Mouse (Mus musculus) lung, postnatal 0 days (tissue): ENCODE measurements around the gene Mief2. TPM values are rescaled to one million over a fixed set of nuclear protein-coding genes. Genes with fewer than 3 reads are reported as not detected.

Source experiments
- ATAC-seq: fragments of 200-750 bp; cut with Nextera tagmentation; 2 replicates; pipeline ENCODE4 v1.8.0; 2017; ENCODE audit warnings: moderate library complexity
- DNase-seq: peaks from one replicate; pipeline ENCODE4 v3.0.0-alpha.2; 2016; ENCODE audit warnings: low spot score
- H3K27ac ChIP-seq: fragments of 300-500 bp; sonication (generic); 2 replicates; pipeline ENCODE4 v1.5.1; 2014; ENCODE audit warnings: antibody characterized with exemption, mild to moderate bottlenecking, low read length, mixed read lengths
- H3K27me3 ChIP-seq: fragments of 300-500 bp; sonication (generic); replicated peaks from 2 replicates; pipeline ENCODE4 v1.6.1; 2014; ENCODE audit warnings: low read length, mixed read lengths; ENCODE audit not compliant: insufficient read depth
- H3K36me3 ChIP-seq: fragments of 300-500 bp; sonication (generic); 2 replicates; pipeline ENCODE4 v1.6.1; 2014; ENCODE audit warnings: low read length, mixed read lengths; ENCODE audit not compliant: insufficient read depth
- H3K4me1 ChIP-seq: fragments of 300-500 bp; sonication (generic); 2 replicates; pipeline ENCODE4 v1.6.1; 2014; ENCODE audit warnings: antibody characterized with exemption, low read depth, low read length, mixed read lengths; ENCODE audit not compliant: insufficient read depth
- H3K4me2 ChIP-seq: fragments of 300-500 bp; sonication (generic); replicated peaks from 2 replicates; pipeline ENCODE4 v1.6.1; 2014; ENCODE audit warnings: low read depth, mild to moderate bottlenecking, low read length, moderate library complexity, mixed read lengths
- H3K4me3 ChIP-seq: fragments of 300-500 bp; sonication (generic); 2 replicates; pipeline ENCODE4 v1.5.1; 2014; ENCODE audit warnings: low read depth, low read length
- H3K9ac ChIP-seq: fragments of 300-500 bp; sonication (generic); replicated peaks from 2 replicates; pipeline ENCODE4 v1.6.1; 2014; ENCODE audit warnings: low read depth, mild to moderate bottlenecking
- H3K9me3 ChIP-seq: fragments of 300-500 bp; sonication (generic); 2 replicates; pipeline ENCODE4 v1.6.1; 2016; ENCODE audit warnings: low read length, mixed read lengths
- CTCF ChIP-seq: IDR thresholded peaks from 2 replicates; pipeline ENCODE4 v1.5.1; 2016; ENCODE audit warnings: antibody characterized with exemption, mild to moderate bottlenecking
- EP300 ChIP-seq: IDR thresholded peaks from 2 replicates; pipeline ENCODE4 v1.6.1; 2016; ENCODE audit warnings: antibody characterized with exemption, mild to moderate bottlenecking, control low read depth
- WGBS: fragments of 180-500 bp; shearing (Covaris S2); extraction: QIAGEN DNeasy Blood & Tissue Kit; methylation state at CpG from one replicate; pipeline ENCODE4 v1.1.7; 2014; 5-methylcytosine and 5-hydroxymethylcytosine counted together
- microRNA-seq: library from miRNA; unstranded; fragments of <30 nt; microRNA quantifications from one replicate; pipeline ENCODE4, GENCODE M21; 2016
- polyA plus RNA-seq: library from polyadenylated mRNA; unstranded; fragments of >200 nt; fragmentation: Nextera tagmentation; extraction: Ambion mirVana; gene quantifications from 2 replicates; pipeline ENCODE4 v1.2.1, GENCODE M21; 2015

Mief2 gene
- polyA plus RNA-seq, 1 experiment from 2014 or later = 15.2 TPM

DNA sequence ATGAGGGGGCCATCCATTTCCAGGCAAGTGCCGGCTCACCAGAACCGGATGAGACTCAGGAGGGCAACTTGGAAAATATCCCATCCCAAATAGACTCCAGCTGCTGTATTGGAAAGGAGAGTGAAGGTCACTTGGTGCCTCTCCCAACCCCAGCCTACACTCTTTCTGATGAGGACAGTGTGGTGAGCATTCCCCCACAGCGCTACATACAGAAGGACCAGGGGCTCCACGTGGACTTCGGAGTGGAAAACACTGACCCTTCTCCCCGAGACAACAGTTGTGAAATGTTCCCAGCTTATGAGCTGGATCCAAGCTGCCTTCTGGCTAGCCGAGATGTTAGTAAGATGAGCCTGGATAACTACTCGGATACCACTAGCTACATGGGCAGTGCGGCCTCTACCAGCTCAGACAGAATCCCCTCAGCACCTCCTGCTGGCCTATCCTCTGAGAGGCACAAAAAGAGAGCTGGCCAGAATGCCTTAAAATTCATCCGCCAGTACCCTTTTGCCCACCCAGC, 51.5 kb downstream of the Mief2 start:
- H3K4me1 ChIP-seq = peaks cover 59% of the 10 kb centered on the region
- H3K27me3 ChIP-seq = no peaks in the 10 kb centered on the region
- 0 out of 2 replicates have a peak overlapping the region, but pooled peaks have one; percentile 8 for H3K9ac ChIP-seq
- H3K36me3 ChIP-seq = peaks cover 10% of the 10 kb centered on the region
- H3K4me2 ChIP-seq = peak overlapping the region; percentile 48
- peak overlapping the region; percentile 15 for H3K4me3 ChIP-seq
- no peaks in the 10 kb centered on the region for H3K9me3 ChIP-seq
- WGBS = 77% methylated on average over 10 of the region's 10 CpGs
- TF ChIP-seq CTCF (no peak), EP300 (no peak)
- DNase-seq (peak; percentile 38), ATAC-seq (no peak)
- H3K27ac ChIP-seq = no peak overlapping the region

Small RNA genes lying within 50 kb of the gene (microRNA-seq; reads per million reads assigned to microRNA genes)
- gene Mir5100 = not detected

Other genes starting within 250 kb of the Mief2 start
- 36.5 and 40.5 TPM in 2 replicates for gene Alkbh5, start 192.0 kb upstream of the Mief2 start, polyA plus RNA-seq
- 22.7 and 22.9 TPM in 2 replicates for gene Llgl1, start 28.7 kb upstream of the Mief2 start, polyA plus RNA-seq
- 72.4 and 77.3 TPM in 2 replicates for gene Flii, start 1.1 kb upstream of the Mief2 start, polyA plus RNA-seq
- 6.1 and 6.7 TPM in 2 replicates for gene Top3a, start 49.0 kb downstream of the Mief2 start, polyA plus RNA-seq
- gene Smcr8, start 49.1 kb downstream of the Mief2 start, polyA plus RNA-seq = 2.5 and 3.0 TPM in 2 replicates
- 14.4 and 18.4 TPM in 2 replicates for gene Shmt1, start 83.3 kb downstream of the Mief2 start, polyA plus RNA-seq
- 24.2 and 28.7 TPM in 2 replicates for gene Dhrs7b, start 102.2 kb downstream of the Mief2 start, polyA plus RNA-seq
- 45.3 and 48.4 TPM in 2 replicates for gene Tmem11, start 150.9 kb downstream of the Mief2 start, polyA plus RNA-seq
- gene Natd1, start 186.4 kb downstream of the Mief2 start, polyA plus RNA-seq = 17.0 and 19.1 TPM in 2 replicates
- 97.1 and 106 TPM in 2 replicates for gene Map2k3, start 203.6 kb downstream of the Mief2 start, polyA plus RNA-seq